Mouse (Mus musculus) liver, embryonic 11.5 days (tissue): Measurements from ENCODE around the gene Pigk. TPM values are rescaled to one million over a fixed set of nuclear protein-coding genes. Genes with fewer than 3 reads are reported as not detected.
A peak's percentile ranks its signal among the peaks of the same experiment; 100 is the strongest.

Experiments used
- ATAC-seq: fragments of 200-750 bp; cut with Nextera tagmentation; replicated peaks from 2 replicates; pipeline ENCODE4 v1.8.0; 2017; ENCODE audit warnings: moderate number of reproducible peaks, mild to moderate bottlenecking, moderate TSS enrichment, moderate library complexity; ENCODE audit not compliant: low FRiP score
- DNase-seq: peaks from one replicate; pipeline ENCODE4 v3.0.0-alpha.2; 2017; ENCODE audit warnings: low spot score
- H3K27ac ChIP-seq: fragments of 300-500 bp; sonication (generic); 2 replicates; pipeline ENCODE4 v1.5.1; 2014; ENCODE audit warnings: mild to moderate bottlenecking, low read depth, low read length, control low read depth
- H3K27me3 ChIP-seq: fragments of 300-500 bp; sonication (generic); replicated peaks from 2 replicates; pipeline ENCODE4 v1.6.1; 2014; ENCODE audit warnings: low read length, mixed read lengths; ENCODE audit not compliant: control insufficient read depth, insufficient read depth
- H3K36me3 ChIP-seq: fragments of 300-500 bp; sonication (generic); 2 replicates; pipeline ENCODE4 v1.6.1; 2014; ENCODE audit warnings: mild to moderate bottlenecking, low read length, moderate library complexity, mixed read lengths; ENCODE audit not compliant: control insufficient read depth, insufficient read depth
- H3K4me1 ChIP-seq: fragments of 300-500 bp; sonication (generic); replicated peaks from 2 replicates; pipeline ENCODE4 v1.6.1; 2014; ENCODE audit warnings: low read length, mixed read lengths; ENCODE audit not compliant: control insufficient read depth, insufficient read depth
- H3K4me2 ChIP-seq: fragments of 300-500 bp; sonication (generic); 2 replicates; pipeline ENCODE4 v1.6.1; 2014; ENCODE audit warnings: mild to moderate bottlenecking, control low read depth, moderate library complexity
- H3K4me3 ChIP-seq: fragments of 300-500 bp; sonication (generic); 2 replicates; pipeline ENCODE4 v1.5.1; 2014; ENCODE audit warnings: low read depth, low read length, control low read depth
- H3K9ac ChIP-seq: fragments of 300-500 bp; sonication (generic); 2 replicates; pipeline ENCODE4 v1.6.1; 2014; ENCODE audit warnings: low read depth, low read length, control low read depth
- H3K9me3 ChIP-seq: fragments of 300-500 bp; sonication (generic); 2 replicates; pipeline ENCODE4 v1.6.1; 2016; ENCODE audit warnings: low read length, inconsistent platforms, mixed read lengths; ENCODE audit not compliant: control insufficient read depth
- WGBS: fragments of 180-500 bp; shearing (Covaris S2); extraction: QIAGEN DNeasy Blood & Tissue Kit; methylation state at CpG from one replicate; pipeline ENCODE4 v1.1.7; 2014; 5-methylcytosine and 5-hydroxymethylcytosine counted together
- polyA plus RNA-seq: library from polyadenylated mRNA; unstranded; fragments of >200 nt; fragmentation: Nextera tagmentation; extraction: Ambion mirVana; gene quantifications from 2 replicates; pipeline ENCODE4 v1.2.1, GENCODE M21; 2014

Gene Pigk
- polyA plus RNA-seq, 1 experiment from 2014 or later, result 44.2 TPM

DNA sequence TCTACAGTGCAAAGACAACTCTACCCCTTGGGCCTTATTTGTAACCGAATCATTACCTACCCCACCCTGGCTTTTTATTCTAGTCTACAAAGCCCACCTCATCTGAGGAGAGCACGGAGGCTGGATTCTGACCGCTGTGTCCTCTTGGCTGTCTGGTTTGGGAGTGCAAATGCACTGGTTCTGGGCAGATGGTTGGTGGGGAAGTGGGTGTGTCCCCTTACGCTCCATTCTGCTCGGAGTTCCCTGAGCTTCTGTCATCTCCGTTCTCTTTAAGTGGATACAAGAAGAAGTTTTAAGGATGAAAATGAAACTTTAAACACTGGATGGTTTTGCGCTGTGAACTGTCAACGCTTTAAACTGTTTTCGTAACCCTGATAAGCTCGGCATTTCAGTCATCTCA, 199.2 kb downstream of the Pigk start:
- Histone ChIP-seq H3K27me3 (no peaks in the 10 kb centered on the region), H3K27ac (no peak overlapping the region), H3K4me3 (no peak overlapping the region), H3K9ac (no peak overlapping the region), H3K36me3 (no peaks in the 10 kb centered on the region), H3K4me2 (peak overlapping the region; percentile 9; the same call in 1 of the 2 replicates), H3K9me3 (no peaks in the 10 kb centered on the region), H3K4me1 (peaks cover 9% of the 10 kb centered on the region; the same call in 1 of the 2 replicates)
- DNase-seq (no peak), ATAC-seq (no peak)
- whole genome bisulfite sequencing, result 80% methylated on average over 10 of the region's 10 CpGs

DNA sequence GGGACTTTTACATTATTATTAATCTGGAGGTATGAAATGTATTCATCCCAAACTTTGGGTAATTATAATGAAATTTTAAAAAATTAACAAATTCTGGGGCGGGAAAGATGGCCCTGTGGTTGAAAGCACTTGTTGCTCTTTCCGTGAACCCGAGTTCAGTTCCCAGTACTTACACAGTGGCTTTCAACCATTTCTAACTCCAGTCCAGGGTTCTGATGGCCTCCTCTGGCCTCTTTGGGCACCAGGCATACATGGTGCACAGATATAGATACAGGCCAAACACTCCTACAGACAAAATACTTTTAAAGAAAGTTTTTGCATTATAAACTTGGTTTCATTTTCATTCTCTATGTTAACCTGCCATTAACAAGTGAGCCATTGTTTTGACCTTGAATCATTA, 199.7 kb downstream of the Pigk start:
- WGBS, result 89% methylated on average over 3 of the region's 3 CpGs
- H3K36me3 ChIP-seq, result no peaks in the 10 kb centered on the region
- H3K9ac ChIP-seq, result no peak overlapping the region
- H3K4me1 ChIP-seq, result peaks cover 9% of the 10 kb centered on the region; the same call in 1 of the 2 replicates
- H3K4me3 ChIP-seq, result no peak overlapping the region
- no peaks in the 10 kb centered on the region for H3K9me3 ChIP-seq
- DNase-seq, result no peak
- no peak overlapping the region for H3K4me2 ChIP-seq
- no peaks in the 10 kb centered on the region for H3K27me3 ChIP-seq
- no peak overlapping the region for H3K27ac ChIP-seq
- ATAC-seq, result no peak

DNA sequence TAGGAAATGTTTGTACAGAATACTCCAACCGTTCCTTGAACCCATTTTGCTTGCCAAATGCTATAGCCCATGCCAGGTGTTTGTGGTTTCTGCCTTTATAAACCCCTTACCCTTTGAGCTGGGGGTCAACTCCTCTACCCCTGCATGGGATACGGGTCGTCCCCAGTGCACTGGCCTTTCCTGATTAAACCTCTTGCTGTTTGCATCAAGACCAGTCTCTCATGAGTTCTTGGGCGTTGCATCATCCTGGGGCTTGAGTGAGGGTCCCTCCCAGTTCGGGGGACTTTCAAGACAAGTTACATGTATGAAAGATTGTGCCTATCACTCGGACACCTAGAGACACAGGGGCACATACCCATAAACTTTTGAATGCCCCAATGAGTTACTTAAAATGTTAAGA, 200.5 kb downstream of the Pigk start:
- WGBS, result 88% methylated on average over 6 of the region's 6 CpGs
- H3K9me3 ChIP-seq, result no peaks in the 10 kb centered on the region
- H3K9ac ChIP-seq, result no peak overlapping the region
- no peaks in the 10 kb centered on the region for H3K36me3 ChIP-seq
- no peak for ATAC-seq
- no peak overlapping the region for H3K4me2 ChIP-seq
- DNase-seq, result no peak
- H3K27me3 ChIP-seq, result no peaks in the 10 kb centered on the region
- peaks cover 9% of the 10 kb centered on the region; the same call in 1 of the 2 replicates for H3K4me1 ChIP-seq
- no peak overlapping the region for H3K27ac ChIP-seq
- H3K4me3 ChIP-seq, result no peak overlapping the region

- no peaks in the 10 kb centered on the region for H3K9me3 ChIP-seq
- no peaks in the 10 kb centered on the region for H3K36me3 ChIP-seq
- H3K4me3 ChIP-seq, result no peak overlapping the region
- H3K27ac ChIP-seq, result no peak overlapping the region
- ATAC-seq (no peak), DNase-seq (no peak)
- no peak overlapping the region for H3K9ac ChIP-seq
- H3K27me3 ChIP-seq, result no peaks in the 10 kb centered on the region
- H3K4me1 ChIP-seq, result peaks cover 6% of the 10 kb centered on the region; the same call in 1 of the 2 replicates
- WGBS, result 70% methylated on average over 8 of the region's 8 CpGs
- H3K4me2 ChIP-seq, result no peak overlapping the region
Observed at GRCm38 (mm10) chr3:152917579-152917978, 203.7 kb downstream of the Pigk start.

DNA sequence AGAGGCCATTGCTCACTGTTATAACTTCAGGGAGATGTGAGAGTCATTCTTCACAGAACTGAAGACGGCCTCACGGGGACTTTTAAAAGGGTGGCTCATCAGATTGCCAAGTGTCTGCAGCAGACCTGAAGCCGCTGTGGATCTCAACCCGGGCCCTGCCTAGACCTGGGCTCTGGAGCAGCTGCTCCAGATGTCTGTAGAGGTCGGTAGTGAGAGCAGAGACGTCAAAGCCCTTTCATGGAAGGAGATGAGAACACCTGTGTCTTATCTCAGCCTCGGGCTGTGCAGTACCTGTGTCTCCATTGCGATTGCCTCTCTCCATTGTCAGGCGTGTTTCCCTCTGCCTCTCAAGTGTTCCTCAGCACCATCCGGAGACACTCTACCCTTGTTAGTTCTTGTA, 205.2 kb downstream of the Pigk start:
- no peaks in the 10 kb centered on the region for H3K4me1 ChIP-seq
- no peaks in the 10 kb centered on the region for H3K36me3 ChIP-seq
- H3K4me3 ChIP-seq, result no peak overlapping the region
- WGBS, result 67% methylated on average over 10 of the region's 10 CpGs
- DNase-seq (no peak), ATAC-seq (no peak)
- no peaks in the 10 kb centered on the region for H3K27me3 ChIP-seq
- H3K9ac ChIP-seq, result no peak overlapping the region
- H3K9me3 ChIP-seq, result no peaks in the 10 kb centered on the region
- no peak overlapping the region for H3K27ac ChIP-seq
- H3K4me2 ChIP-seq, result no peak overlapping the region

DNA sequence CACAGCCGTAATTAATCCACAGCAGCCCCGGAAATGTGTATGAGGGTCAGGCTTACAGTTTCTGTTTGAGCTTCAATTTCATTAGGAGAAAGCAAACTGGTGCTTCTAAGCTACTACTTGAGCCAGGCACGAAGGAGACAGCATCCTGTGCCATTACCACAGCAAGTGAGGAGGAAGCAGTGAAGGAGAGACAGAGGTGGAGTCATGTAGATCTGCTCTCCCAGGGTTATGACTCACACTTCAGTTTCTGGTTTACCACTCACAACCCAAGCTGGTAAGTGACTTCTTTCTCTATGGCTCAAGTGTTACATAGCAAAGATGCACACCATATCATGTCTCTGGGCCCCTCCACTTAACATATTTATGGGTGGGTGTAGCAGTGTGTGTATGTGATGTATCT, 206.5 kb downstream of the Pigk start:
- no peak for ATAC-seq
- no peak overlapping the region for H3K4me3 ChIP-seq
- WGBS, result 65% methylated on average over 3 of the region's 3 CpGs

DNA sequence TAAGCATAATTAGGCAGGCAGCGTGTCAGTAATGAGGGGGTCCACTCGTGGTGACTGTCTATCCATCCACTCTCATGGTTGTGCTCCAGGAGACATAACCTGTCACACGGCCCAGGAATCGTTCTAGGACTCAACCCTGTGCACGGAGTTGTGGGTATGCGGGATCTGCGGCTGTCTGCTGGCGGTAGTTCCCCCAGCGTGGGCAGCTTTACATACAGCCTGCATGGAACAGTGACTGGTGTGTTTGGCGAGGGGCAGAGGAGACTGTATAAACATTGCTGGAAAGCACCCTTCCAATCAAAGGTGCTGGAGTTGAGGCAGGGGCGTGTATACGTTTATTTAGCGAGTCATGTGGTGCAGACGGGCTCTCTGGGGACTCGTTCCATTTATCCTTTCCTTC, 209.6 kb downstream of the Pigk start:
- Histone ChIP-seq H3K4me3 (no peak overlapping the region), H3K9ac (no peak overlapping the region), H3K4me1 (peaks cover 20% of the 10 kb centered on the region), H3K27ac (no peak overlapping the region), H3K27me3 (no peaks in the 10 kb centered on the region), H3K4me2 (no peak overlapping the region), H3K9me3 (no peaks in the 10 kb centered on the region), H3K36me3 (no peaks in the 10 kb centered on the region)
- ATAC-seq, result no peak
- 69% methylated on average over 15 of the region's 15 CpGs for WGBS
- no peak for DNase-seq

More for the DNA sequence above, 206.5 kb downstream of the Pigk start:
- H3K36me3 ChIP-seq, result no peaks in the 10 kb centered on the region
- no peaks in the 10 kb centered on the region for H3K27me3 ChIP-seq
- H3K27ac ChIP-seq, result no peak overlapping the region
- no peak overlapping the region for H3K4me2 ChIP-seq
- H3K9me3 ChIP-seq, result no peaks in the 10 kb centered on the region
- DNase-seq, result no peak
- no peak overlapping the region for H3K9ac ChIP-seq
- peaks cover 8% of the 10 kb centered on the region; the same call in 1 of the 2 replicates for H3K4me1 ChIP-seq

GRCm38 (mm10) chr3:152925364-152925763, 211.5 kb downstream of the Pigk start:
- no peaks in the 10 kb centered on the region for H3K36me3 ChIP-seq
- peaks cover 31% of the 10 kb centered on the region for H3K4me1 ChIP-seq
- 49% methylated on average over 8 of the region's 8 CpGs for whole genome bisulfite sequencing
- H3K4me2 ChIP-seq, result no peak overlapping the region
- H3K27ac ChIP-seq, result no peak overlapping the region
- H3K4me3 ChIP-seq, result no peak overlapping the region
- ATAC-seq (peak; percentile 69), DNase-seq (no peak)
- no peak overlapping the region for H3K9ac ChIP-seq
- no peaks in the 10 kb centered on the region for H3K9me3 ChIP-seq
- H3K27me3 ChIP-seq, result no peaks in the 10 kb centered on the region

DNA sequence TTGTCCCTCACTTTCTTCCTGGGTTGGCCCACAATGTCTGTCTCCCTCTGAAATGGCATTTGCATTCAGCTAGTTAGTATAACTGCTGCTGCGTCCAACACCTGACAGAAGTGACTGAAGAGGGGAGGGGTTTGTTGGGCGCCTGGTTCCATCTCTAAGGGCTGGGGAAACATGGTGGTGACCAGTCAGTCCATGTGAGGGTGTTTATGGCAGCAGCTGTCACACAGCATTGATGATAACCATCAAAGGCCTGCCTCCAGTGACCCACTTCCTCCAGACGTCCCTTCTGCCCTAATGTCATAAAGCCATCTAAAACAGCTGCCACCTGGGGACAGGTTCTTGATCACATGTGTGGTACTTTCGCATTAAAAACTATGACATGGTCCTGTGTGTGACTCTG, 212.3 kb downstream of the Pigk start:
- no peak for DNase-seq
- H3K36me3 ChIP-seq, result no peaks in the 10 kb centered on the region
- no peak for ATAC-seq
- H3K27ac ChIP-seq, result no peak overlapping the region
- 55% methylated on average over 4 of the region's 4 CpGs for WGBS
- peaks cover 31% of the 10 kb centered on the region for H3K4me1 ChIP-seq
- no peak overlapping the region for H3K9ac ChIP-seq
- H3K4me3 ChIP-seq, result no peak overlapping the region
- no peak overlapping the region for H3K4me2 ChIP-seq
- H3K9me3 ChIP-seq, result no peaks in the 10 kb centered on the region
- no peaks in the 10 kb centered on the region for H3K27me3 ChIP-seq
